Mouse (Mus musculus): ENCODE data around the gene Krt14.
"Not testable (repeated sequence)": the region's sequence is repeated elsewhere in the genome, so short reads cannot be mapped to it uniquely, and the experiment has no call there.

Gene Krt14

GRCm38 (mm10) chr11:100207498-100207897 lies at the start of gene Krt14:
Gene Krt14, minus strand, starts transcription at chr11:100207548.
- no peak for DNase-seq

DNA sequence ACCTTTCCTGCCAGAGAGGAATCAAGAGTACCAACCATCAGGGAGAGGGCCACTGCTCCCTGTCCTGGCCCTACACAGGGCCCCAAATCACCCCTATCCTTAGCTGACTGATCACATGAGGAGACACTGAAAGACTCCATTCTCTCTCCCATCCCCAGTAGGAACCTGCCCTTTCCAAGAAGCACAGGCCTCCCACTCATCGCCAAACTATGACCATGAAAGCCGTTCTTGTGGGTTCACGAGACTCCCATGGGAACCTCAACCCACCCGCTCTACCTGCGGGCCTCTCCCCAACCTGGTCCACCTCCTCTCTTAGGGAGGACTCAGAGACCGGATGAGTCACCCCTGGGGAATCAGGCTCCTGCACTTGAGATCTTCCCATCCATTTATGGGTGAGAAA lies 48.2 kb upstream of the Krt14 start:
- no peak for DNase-seq

GRCm38 (mm10) chr11:100254360-100255090 lies 47.2 kb upstream of the Krt14 start:
- DNase-seq = no peak

DNA sequence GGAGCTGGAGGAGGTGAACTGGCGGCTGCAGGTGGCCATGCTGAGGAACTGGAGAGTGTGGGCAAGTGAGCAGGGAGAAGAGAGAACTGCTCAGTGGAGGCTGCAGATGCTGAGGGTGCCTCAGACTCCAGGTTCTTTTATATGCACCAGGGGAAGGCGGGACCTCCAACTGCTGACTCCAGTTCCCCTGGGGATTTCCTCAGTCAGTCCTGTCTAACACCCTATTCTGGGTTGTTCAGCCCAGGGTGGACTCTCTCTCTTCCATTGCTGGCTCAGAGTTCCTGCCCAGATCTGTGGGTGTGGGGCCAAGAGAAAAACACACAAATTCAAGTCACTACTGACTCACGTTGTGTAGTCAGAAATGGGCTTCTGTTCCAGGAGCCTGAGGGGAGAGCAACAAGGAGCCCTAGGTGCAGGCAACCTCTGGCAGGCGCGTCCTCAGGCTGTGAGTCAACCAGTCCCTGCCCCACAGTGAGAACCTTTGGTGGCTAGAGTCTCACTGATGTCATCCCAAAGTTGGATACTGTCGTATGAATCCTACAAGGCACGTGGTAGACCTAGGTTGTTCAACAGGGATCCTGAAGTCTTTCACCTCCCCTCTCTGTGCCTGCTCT lies 41.6 kb upstream of the Krt14 start, which contains the start of gene Krt16:
Gene Krt16 (minus strand): TSS at position 51 of the 614 bp plus-strand sequence.
- DNase-seq = no peak

DNA sequence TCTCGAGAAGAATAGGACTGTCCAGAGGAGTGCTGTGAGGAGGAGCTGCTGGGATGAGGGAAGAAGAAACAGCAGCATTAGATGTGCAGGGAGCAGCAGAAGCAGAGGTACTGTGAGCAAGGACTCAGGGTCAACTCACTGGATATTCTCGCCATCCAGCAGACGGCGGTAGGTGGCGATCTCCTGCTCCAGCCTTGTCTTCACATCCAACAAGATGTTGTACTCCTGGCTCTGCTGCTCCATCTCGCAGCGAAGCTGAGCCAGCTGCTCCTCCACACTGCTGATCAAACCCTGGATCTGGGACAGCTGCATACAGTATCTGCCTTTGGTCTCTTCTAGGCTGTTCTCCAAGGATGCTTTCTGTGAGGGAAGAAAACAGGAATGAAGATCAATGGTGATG lies 39.1 kb upstream of the Krt14 start:
- not testable (repeated sequence) for DNase-seq

DNA sequence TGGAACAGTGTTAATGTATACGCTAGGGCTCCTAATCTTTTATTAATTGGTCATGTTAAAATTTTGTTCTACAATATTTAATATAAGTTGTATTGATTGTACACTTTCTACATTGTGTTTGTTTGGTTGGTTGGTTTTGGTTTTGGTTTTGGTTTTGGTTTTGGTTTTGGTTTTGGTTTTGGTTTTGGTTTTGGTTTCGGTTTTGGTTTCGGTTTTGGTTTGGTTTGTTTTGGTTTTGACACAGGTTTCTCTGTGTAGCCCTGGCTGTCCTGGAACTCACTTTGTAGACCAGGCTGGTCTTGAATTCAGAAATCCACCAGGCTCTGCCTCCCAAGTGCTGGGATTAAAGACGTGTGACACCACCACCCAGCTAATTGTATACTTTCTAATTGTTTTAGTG lies 32.9 kb upstream of the Krt14 start:
- DNase-seq = not testable (repeated sequence)

DNA sequence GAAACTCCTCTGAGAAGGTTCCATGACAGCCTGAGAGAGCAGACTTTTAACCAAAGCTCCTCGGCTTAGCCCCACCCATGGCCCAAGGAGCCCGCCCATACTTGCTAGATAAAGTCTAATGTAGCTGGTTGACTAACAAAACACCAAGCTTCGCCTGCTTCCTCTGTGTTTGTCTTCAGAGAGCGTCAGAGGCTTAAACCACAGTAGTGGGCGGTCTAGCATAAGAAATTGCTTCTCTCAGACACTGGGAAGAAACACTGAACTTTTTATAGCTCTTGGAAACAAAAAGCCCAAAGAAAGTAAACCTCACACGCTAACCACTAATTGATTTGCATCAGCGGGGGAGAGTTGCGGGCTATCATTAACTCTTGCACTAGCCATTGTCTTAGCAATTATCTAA lies 14.4 kb upstream of the Krt14 start:
- DNase-seq = no peak

DNA sequence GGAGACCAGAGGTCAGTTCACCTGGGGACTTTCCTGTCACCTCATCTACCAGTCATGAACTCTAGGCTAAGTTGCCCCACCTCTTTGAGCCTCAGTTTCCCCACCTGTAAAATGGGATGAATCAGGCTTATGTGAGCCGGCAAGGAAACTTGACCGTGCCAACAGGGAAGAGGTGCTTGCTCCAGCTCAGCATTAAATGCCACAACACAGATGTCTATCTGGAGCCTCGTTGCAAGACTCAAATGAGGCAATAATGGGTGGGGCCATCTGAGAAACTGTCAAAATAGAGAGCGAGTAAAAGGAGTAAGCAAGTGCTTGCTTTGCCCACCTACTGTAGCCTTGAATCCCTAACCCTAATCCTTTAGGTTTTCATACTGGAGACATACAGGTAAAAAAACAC lies 12.0 kb upstream of the Krt14 start:
- no peak for DNase-seq

- no peak for DNase-seq
These were observed 1.2 kb upstream of the Krt14 start for GRCm38 (mm10) chr11:100208542-100208941.

DNA sequence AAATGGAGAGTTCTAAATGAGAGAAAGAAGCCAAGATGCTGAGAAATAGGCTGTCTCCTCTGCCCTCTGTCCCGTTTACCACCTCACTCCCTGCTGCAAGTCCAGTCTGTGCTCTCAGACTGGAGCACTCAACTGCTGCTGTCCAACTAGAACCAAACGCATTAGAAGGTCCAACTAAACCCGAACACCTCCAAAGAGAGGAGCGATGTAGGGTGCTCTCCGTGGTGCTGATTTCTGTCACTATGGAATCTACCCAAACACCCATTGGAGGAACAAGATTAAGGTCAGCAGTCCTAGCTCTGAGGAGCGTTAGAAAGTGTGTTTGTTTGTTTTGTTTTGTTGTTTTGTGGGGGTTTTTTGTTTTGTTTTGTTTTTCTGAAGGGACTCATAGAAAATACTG lies 3.9 kb downstream of the Krt14 start:
- no peak for DNase-seq

DNA sequence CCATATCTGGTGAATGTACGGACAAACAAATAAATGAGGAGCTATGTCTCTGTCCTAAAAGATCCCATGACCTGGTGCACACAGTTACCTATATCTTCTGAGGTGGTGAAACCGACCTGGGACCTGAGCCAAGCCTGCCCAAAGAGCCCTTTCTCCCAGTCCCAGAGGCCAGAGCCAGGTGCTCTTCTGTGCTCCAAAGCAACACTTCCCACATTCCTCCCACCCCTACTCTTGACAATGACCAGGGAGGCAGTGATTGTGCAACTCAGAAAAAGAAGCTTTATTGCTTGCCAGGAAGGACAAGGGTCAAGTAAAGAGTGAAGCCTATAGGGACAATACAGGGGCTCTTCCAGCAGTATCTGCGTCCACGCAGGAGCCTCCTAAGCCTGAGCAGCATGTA lies 4.4 kb downstream of the Krt14 start:
- no peak for DNase-seq

- peak; percentile 15 to 22 for DNase-seq
These were observed 7.1 kb downstream of the Krt14 start for GRCm38 (mm10) chr11:100200104-100200820.

DNA sequence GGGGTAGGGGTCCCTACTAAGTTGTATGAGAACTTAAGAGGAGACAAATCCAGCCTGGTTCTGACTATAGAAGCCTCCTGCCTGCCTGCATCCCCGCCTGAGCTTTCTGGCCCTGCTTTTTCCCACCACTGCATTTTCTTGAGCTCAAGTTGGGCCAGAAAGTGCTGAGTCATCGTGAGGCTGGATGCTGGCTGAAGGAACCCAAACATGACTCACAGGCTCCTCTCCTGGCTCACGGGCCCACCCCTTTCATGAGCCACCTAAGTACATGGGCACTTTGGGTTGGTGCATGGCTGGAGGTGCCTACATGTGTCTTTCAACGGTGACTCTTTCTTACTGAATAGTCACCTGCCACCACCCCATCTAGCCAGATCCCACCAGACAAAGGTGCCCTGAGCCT lies 8.7 kb downstream of the Krt14 start:
- DNase-seq = no peak

GRCm38 (mm10) chr11:100192992-100193391 lies 14.4 kb downstream of the Krt14 start, which contains the start of gene Krt9:
Gene Krt9, minus strand, starts transcription at chr11:100193246.
- no peak for DNase-seq

DNA sequence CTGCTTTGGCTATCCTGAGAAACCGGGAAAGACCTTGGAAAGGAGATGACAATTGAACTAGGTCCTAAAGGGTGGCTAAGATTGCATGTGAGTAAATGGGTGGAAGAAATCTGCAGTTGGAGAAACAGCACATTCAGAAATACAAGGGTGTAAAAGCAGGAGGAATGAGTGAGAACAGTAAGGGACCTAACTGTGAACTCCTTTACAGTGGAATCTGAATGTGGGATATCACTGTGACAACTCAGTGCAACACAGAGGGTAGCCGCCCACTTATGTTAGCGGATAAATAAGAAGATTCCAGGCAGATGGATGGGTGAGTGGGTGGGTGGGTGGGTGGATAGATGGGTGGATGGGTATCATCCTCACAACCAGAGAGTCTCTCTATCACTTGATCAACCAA lies 15.5 kb downstream of the Krt14 start:
- DNase-seq = no peak

DNA sequence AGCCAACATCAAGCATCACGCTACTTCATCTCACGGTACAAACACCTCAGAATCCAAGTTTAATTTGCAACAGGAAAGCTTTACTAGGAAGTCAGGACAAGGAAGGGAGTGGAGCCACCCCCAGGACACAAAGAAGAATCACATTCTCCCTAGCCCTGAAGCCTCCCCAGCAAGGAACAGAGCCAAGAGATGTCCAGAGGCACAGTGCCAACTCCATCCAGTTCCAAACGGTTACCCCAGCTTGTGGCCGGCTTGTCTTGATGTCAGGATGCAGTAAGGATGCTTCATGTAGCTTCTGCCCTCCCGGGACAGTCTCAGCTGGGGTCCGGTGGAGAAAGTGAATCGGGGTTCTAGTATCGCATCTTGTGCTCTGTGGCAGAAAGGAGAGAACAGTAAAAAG lies 20.6 kb downstream of the Krt14 start:
- no peak for DNase-seq

- DNase-seq = no peak
These were observed 25.6 kb downstream of the Krt14 start for GRCm38 (mm10) chr11:100181725-100182124.

DNA sequence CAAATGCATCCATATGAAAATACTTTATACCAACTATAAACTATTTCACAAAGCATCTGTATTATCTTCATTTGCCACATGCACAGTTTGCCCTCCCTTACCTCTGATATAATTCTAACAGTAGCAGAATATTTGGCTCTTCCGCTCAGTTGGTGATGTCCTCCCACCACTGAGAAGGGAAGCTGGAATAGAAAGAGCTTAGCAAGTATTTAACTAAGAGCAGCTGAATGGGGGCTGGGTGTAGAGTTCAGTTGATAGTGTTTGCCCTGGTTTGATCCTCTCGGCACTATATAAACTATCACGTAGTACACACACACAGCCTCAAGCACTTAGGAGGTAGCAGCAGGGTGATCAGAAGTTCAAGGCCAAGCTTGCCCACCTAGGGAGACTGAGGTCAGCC lies 28.1 kb downstream of the Krt14 start:
- no peak for DNase-seq

DNA sequence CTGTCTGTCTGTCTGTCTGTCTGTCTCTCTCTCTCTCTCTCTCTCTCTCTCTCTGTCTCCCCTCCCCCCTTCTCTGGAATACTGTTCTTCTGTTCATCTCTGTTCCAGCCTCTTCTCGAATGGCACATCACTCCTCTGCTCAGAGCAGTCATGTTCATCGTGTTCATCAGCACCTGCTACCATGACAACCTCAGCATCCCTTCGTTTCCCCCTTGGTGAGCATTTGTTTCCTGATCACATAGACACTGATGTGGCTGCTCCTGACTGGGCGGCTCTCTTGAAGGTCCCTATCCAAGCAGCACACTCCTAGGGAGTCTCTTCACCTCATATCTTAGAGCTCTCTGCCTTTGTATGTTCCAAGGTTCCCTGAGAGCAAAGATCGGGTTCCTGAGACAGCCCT lies 29.0 kb downstream of the Krt14 start:
- DNase-seq = no peak

DNA sequence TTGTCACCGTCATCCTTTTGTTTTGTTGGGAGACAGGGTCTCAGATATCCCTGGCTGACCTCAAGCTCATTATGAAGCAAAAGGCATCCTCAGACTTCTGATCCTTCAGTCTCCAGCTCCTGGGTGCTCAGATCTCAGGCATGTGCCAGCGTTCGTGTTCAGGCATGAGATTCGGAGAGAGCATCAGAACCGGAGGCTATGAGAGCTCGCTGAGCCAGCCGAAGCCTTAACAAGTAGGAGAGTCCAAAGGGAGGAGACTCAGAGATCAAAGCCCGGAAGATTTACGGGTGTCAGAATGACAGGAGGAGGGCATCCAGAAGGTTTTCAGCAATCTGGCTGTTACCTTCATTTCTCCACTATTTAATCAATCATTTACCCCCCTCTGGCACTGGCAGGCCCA lies 30.6 kb downstream of the Krt14 start:
- no peak for DNase-seq

- DNase-seq = peak; percentile 25 to 55
These were observed 38.3 kb downstream of the Krt14 start for GRCm38 (mm10) chr11:100168765-100169762.

DNA sequence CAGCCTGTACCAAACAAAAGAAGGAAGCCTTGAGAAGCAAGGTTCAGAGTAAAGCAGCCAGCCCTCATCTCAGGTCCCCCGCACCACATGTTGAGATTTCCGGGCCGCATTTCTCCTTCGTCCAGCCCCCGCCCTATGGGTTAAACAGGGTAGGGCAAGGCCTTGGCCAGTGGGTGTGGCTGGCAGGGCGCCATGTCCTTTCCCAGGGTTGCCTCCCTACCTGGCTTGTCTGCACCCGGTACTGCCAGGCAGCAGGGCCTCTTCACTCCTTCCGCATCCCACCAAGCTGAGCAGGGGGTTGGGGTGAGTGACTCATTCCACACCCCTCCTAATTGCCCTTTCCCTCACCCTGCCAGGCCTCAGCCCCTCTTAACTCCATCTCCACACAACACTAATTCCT lies 39.3 kb downstream of the Krt14 start:
- DNase-seq = peak in 1 of 2 experiments; percentile 2

DNA sequence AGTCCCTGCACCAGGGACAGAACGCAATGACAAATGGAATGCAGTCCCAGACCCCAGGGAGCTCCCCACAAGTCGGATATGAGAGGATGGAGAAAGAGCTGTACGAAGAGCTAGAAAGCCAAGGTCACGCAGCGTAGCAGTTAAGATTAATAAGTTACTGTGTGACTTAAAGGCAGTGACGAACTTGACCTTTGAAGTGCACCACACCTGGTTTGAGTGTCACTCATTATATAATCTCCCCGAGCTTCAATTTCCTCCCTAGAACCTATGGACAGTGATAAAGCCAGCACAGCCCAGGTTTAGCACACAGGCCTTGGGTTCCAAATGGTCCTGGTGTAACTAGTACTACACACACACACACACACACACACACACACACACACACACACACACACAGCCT lies 43.0 kb downstream of the Krt14 start:
- DNase-seq = no peak
